Mouse (Mus musculus) layer of hippocampus, adult 2 months (tissue): ENCODE results near the gene Chrnb2. TPM values are rescaled to one million over a fixed set of nuclear protein-coding genes. Genes with fewer than 3 reads are reported as not detected.

Experiments
- DNase-seq, 2 experiments: peaks; one replicate each; pipeline ENCODE4 v3.0.0; 2022; ENCODE audit warnings: low spot score in 2 of 2
- H3K27ac ChIP-seq: fragments of 200-600 bp; 2 replicates; pipeline ENCODE4 v1.8.1; 2022
- H3K4me3 ChIP-seq: fragments of 200-600 bp; 2 replicates; pipeline ENCODE4 v1.8.1; 2022; ENCODE audit warnings: mild to moderate bottlenecking
- CTCF ChIP-seq: fragments of 200-600 bp; conservative IDR thresholded peaks from 2 replicates; pipeline ENCODE4 v1.8.1; 2022; ENCODE audit warnings: antibody characterized with exemption, mild to moderate bottlenecking, moderate library complexity
- total RNA-seq, 2 experiments: library from RNA; stranded (reverse); gene quantifications; 2 replicates each; pipeline ENCODE4 v1.2.3; 2021

The Chrnb2 gene
- total RNA-seq, 2 experiments from 2014 or later = 29.6 to 30.9 TPM

GRCm38 (mm10) chr3:89799476-89799875 is 35.0 kb upstream of the Chrnb2 start:
- no peak for DNase-seq
- Histone ChIP-seq H3K27ac (no peak overlapping the region), H3K4me3 (no peak overlapping the region)
- no peak for TF ChIP-seq CTCF

GRCm38 (mm10) chr3:89798518-89798917 is 34.1 kb upstream of the Chrnb2 start:
- DNase-seq = no peak
- H3K4me3 ChIP-seq = no peak overlapping the region
- no peak overlapping the region for H3K27ac ChIP-seq
- TF ChIP-seq CTCF = no peak

- Histone ChIP-seq H3K4me3 (no peak overlapping the region), H3K27ac (no peak overlapping the region)
- no peak for DNase-seq
- no peak for TF ChIP-seq CTCF
These were observed 31.9 kb upstream of the Chrnb2 start for GRCm38 (mm10) chr3:89796358-89796757.

GRCm38 (mm10) chr3:89795746-89796145 is 31.3 kb upstream of the Chrnb2 start:
- no peak overlapping the region for H3K27ac ChIP-seq
- TF ChIP-seq CTCF = peak; percentile 51
- no peak overlapping the region for H3K4me3 ChIP-seq
- DNase-seq = no peak

GRCm38 (mm10) chr3:89794616-89795015 is 30.2 kb upstream of the Chrnb2 start:
- H3K27ac ChIP-seq = no peak overlapping the region

GRCm38 (mm10) chr3:89788680-89789352 is 24.4 kb upstream of the Chrnb2 start:
- Histone ChIP-seq H3K4me3 (no peak overlapping the region), H3K27ac (no peak overlapping the region)
- DNase-seq = no peak
- peak; percentile 24 for TF ChIP-seq CTCF

More at GRCm38 (mm10) chr3:89794616-89795015, 30.2 kb upstream of the Chrnb2 start:
- H3K4me3 ChIP-seq = no peak overlapping the region
- DNase-seq = no peak
- no peak for TF ChIP-seq CTCF

GRCm38 (mm10) chr3:89786275-89786674 is 21.8 kb upstream of the Chrnb2 start:
- Histone ChIP-seq H3K27ac (no peak overlapping the region), H3K4me3 (no peak overlapping the region)
- no peak for DNase-seq
- TF ChIP-seq CTCF = no peak

GRCm38 (mm10) chr3:89784991-89785753 is 20.7 kb upstream of the Chrnb2 start:
- H3K27ac ChIP-seq = peak overlapping the region; percentile 53; the same call in 1 of the 2 replicates
- DNase-seq = peak in 1 of 2 experiments; percentile 72
- TF ChIP-seq CTCF = peak; percentile 87
- H3K4me3 ChIP-seq = no peak overlapping the region

- H3K27ac ChIP-seq = no peak overlapping the region
- no peak for TF ChIP-seq CTCF
- H3K4me3 ChIP-seq = no peak overlapping the region
- DNase-seq = no peak
These were observed 17.2 kb upstream of the Chrnb2 start for GRCm38 (mm10) chr3:89781640-89782039.

- H3K27ac ChIP-seq = no peak overlapping the region
- H3K4me3 ChIP-seq = no peak overlapping the region
- no peak for DNase-seq
- TF ChIP-seq CTCF = no peak
These were observed 15.7 kb upstream of the Chrnb2 start for GRCm38 (mm10) chr3:89780102-89780501.

GRCm38 (mm10) chr3:89776001-89776400 is 11.6 kb upstream of the Chrnb2 start:
- no peak overlapping the region for H3K4me3 ChIP-seq
- no peak overlapping the region; the same call in 1 of the 2 replicates for H3K27ac ChIP-seq
- DNase-seq = no peak
- no peak for TF ChIP-seq CTCF

GRCm38 (mm10) chr3:89774236-89774960 is 10.0 kb upstream of the Chrnb2 start:
- no peak for DNase-seq
- H3K4me3 ChIP-seq = peak overlapping the region; percentile 78
- TF ChIP-seq CTCF = 0 out of 2 replicates have a peak, but pooled peaks have one; percentile 12
- H3K27ac ChIP-seq = peak overlapping the region; percentile 95

GRCm38 (mm10) chr3:89773740-89774211 is 9.3 kb upstream of the Chrnb2 start:
- DNase-seq = no peak
- no peak for TF ChIP-seq CTCF
- Histone ChIP-seq H3K27ac (peak overlapping the region; percentile 95), H3K4me3 (peak overlapping the region; percentile 78)
